Mouse (Mus musculus): Measurements from ENCODE around the gene B4galnt1. TPM values are rescaled to one million over a fixed set of nuclear protein-coding genes. Genes with fewer than 3 reads are reported as not detected.

The B4galnt1 gene
- polyA plus RNA-seq (2016; fragmentation: Nextera tagmentation; extraction: Ambion mirVana): 4.4 and 12.7 TPM in 2 replicates

GRCm38 (mm10) chr10:127164631-127165353 lies at the start of gene B4galnt1:
B4galnt1 (plus strand) TSS chr10:127165225.
- Histone ChIP-seq H3K9me3 (no peaks in the 10 kb centered on the region), H3K27ac (peak within 1 kb of the TSS; percentile 84), H3K27me3 (ENCODE audit: insufficient read depth, poor library complexity, severe bottlenecking) (peaks cover 74% of the 10 kb centered on the region), H3K4me3 (peak within 1 kb of the TSS; percentile 63), H3K36me3 (no peaks in the 10 kb centered on the region), H3K4me1 (replicated peaks) (peaks cover 29% of the 10 kb centered on the region)
- DNase-seq (ENCODE audit: low spot score): peak; percentile 87
- WGBS: 2% methylated on average over 52 of the region's 52 CpGs

- WGBS: 93% methylated on average over 11 of the region's 11 CpGs
- H3K27me3 ChIP-seq (ENCODE audit: insufficient read depth, poor library complexity, severe bottlenecking): no peaks in the 10 kb centered on the region
- H3K9me3 ChIP-seq: no peaks in the 10 kb centered on the region
- H3K4me1 ChIP-seq (replicated peaks): peaks cover 30% of the 10 kb centered on the region
- DNase-seq (ENCODE audit: low spot score): no peak
- H3K36me3 ChIP-seq: peaks cover 59% of the 10 kb centered on the region
- no peak overlapping the region for H3K27ac ChIP-seq
- no peak overlapping the region for H3K4me3 ChIP-seq
These were observed 46.6 kb upstream of the B4galnt1 start for GRCm38 (mm10) chr10:127118470-127118869.

DNA sequence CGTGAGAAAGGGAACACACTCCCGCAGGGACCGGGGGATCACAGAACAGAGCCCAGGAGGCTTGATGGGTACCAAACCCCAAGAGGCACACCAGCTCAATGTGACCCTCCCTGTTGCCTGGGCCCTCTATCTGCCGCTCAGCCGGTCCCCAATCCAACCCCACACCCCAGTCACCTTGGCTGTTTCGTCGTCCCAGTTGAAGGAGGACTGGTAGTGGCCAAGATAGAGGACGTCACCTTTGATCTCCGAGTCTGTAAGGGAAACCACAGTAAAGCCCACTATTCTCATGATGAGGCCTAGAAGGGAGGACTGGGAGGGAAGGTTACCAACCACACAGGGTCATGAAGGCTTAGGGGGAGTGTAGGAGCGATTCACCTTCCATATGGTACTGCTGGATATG lies 45.8 kb upstream of the B4galnt1 start:
- DNase-seq (ENCODE audit: low spot score): no peak
- Histone ChIP-seq H3K36me3 (peaks cover 52% of the 10 kb centered on the region), H3K27ac (no peak overlapping the region), H3K9me3 (no peaks in the 10 kb centered on the region), H3K27me3 (ENCODE audit: insufficient read depth, poor library complexity, severe bottlenecking) (no peaks in the 10 kb centered on the region), H3K4me1 (replicated peaks) (peaks cover 30% of the 10 kb centered on the region), H3K4me3 (no peak overlapping the region)
- WGBS: 94% methylated on average over 10 of the region's 10 CpGs

DNA sequence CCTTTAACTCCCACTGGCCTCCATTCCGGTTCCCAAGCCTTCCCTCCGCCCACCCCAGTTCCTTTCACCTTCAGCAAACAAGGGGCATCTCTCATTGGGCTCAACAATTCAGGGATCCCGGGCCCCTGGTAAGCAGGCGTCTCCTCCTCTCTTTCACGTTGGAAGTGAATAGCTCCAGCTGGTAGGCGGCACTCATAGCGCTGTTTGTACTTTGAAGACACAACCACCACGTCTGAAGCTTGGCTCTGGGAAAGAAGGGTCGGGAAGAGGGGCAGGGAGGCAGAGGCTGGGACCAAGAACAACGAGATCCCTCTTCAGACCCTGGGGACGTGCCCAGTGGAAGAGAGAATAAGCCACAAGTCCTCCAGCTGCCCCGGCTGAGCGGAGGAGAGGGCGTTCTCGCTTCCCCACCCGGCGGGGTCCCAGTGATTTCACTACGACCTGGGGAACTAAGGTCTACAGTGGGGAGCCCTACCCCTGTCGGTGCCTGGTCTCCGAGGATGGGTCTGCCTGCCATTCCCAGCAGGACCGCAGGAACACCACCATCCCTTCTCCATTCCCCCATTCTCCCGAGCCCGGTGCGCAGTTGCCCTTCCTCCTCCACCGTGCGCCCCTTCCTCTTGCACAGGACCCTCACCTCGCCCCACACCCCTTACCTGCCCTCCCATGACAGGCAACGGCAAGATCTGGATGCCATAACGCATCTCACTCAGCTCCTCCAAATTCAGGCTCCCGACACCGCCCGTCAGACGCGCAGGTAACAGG lies 44.5 kb upstream of the B4galnt1 start:
- no peak for DNase-seq (ENCODE audit: low spot score)
- H3K27me3 ChIP-seq (ENCODE audit: insufficient read depth, poor library complexity, severe bottlenecking): no peaks in the 10 kb centered on the region
- H3K9me3 ChIP-seq: no peaks in the 10 kb centered on the region
- peak overlapping the region; percentile 81 for H3K4me3 ChIP-seq
- peak overlapping the region; percentile 85 for H3K27ac ChIP-seq
- 3% methylated on average over 34 of the region's 34 CpGs for WGBS
- peaks cover 41% of the 10 kb centered on the region for H3K36me3 ChIP-seq
- H3K4me1 ChIP-seq (replicated peaks): peaks cover 30% of the 10 kb centered on the region

DNA sequence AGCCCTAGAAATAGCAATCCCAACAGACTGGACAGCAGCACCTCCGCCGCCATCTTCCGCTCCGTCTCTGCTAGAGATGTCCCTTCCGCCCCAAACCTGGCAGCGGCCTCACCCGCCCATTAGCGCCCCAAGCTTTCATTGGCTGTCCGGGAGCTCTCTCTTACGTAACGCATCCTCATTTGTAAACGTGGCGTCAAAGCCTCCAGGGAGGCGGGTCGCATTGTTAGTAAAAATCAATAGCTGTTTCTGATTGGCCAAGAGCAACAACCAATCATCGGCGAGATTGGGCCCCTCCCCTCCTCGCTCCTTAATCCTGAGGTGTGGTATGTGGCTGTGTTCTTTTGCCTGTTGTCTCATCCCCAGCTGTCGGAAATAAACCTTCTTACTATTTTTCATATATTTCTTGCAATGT lies 44.0 kb upstream of the B4galnt1 start, which contains the start of gene Os9:
Os9 (minus strand) TSS at position 66 of the 412 bp plus-strand sequence.
- H3K27ac ChIP-seq: peak within 1 kb of the TSS; percentile 85
- WGBS: under 1% methylated on average over 19 of the region's 19 CpGs
- H3K4me1 ChIP-seq (replicated peaks): peaks cover 30% of the 10 kb centered on the region
- no peaks in the 10 kb centered on the region for H3K9me3 ChIP-seq
- no peaks in the 10 kb centered on the region for H3K27me3 ChIP-seq (ENCODE audit: insufficient read depth, poor library complexity, severe bottlenecking)
- peak; percentile 96 for DNase-seq (ENCODE audit: low spot score)
- H3K36me3 ChIP-seq: peaks cover 35% of the 10 kb centered on the region
- H3K4me3 ChIP-seq: peak within 1 kb of the TSS; percentile 81

DNA sequence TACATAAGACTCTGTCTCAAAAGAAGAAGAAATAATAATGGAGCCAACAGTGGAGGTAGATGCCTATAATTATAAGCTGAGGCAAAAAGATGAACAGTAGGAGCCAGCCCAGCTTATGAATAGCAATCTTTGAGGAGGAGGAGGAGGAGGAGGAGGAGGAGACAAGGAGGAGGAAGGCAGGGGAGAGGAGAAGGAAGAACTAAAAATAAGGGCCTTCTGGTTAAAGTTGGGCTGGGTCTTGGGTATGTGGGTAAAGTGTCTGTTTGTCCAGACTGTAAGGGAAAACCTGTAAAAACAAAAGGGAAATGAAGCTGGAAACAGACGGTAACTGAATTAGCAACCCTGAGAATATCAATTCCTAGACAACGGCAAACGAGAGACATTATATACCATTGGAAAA lies 43.0 kb upstream of the B4galnt1 start:
- Histone ChIP-seq H3K9me3 (no peaks in the 10 kb centered on the region), H3K27me3 (ENCODE audit: insufficient read depth, poor library complexity, severe bottlenecking) (no peaks in the 10 kb centered on the region), H3K4me1 (replicated peaks) (peaks cover 30% of the 10 kb centered on the region), H3K36me3 (peaks cover 27% of the 10 kb centered on the region), H3K27ac (no peak overlapping the region), H3K4me3 (peak overlapping the region; percentile 81; the same call in 1 of the 2 replicates)
- no peak for DNase-seq (ENCODE audit: low spot score)
- 92% methylated on average over 3 of the region's 3 CpGs for WGBS

DNA sequence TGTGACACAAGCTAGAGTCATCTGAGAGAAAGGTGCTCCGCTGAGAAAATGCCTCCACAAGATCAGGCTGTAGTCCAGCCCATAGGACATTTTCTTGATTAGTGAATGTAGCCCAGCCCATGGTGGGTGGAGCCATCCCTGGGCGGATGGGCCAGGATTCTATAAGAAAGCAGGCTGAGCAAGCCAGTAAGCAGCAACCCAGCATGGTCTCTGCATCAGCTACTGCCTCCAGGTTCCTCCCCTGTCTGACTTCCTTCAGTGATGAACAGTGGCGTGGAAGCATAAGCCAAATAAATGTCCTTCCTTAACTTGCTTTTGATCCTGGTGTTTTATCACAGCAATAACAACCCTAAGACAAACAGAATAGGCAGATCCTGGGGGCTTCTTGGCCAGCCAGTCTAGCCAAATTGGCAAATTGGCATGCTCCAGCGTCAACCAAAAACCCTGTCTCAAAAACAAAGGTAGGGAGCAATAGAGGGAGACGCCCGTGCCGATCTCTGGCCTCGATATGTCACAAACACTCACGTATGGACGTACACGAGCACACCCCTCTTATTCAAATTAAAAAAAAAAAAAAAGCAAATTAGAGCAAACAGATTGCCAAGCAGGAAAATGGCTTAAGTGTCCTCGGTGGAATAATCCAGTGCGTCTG lies 42.1 kb upstream of the B4galnt1 start:
- no peaks in the 10 kb centered on the region for H3K27me3 ChIP-seq (ENCODE audit: insufficient read depth, poor library complexity, severe bottlenecking)
- peaks cover 30% of the 10 kb centered on the region for H3K4me1 ChIP-seq (replicated peaks)
- H3K27ac ChIP-seq: peak overlapping the region; percentile 60
- H3K9me3 ChIP-seq: no peaks in the 10 kb centered on the region
- peak; percentile 45 for DNase-seq (ENCODE audit: low spot score)
- peak overlapping the region; percentile 44 for H3K4me3 ChIP-seq
- peaks cover 18% of the 10 kb centered on the region for H3K36me3 ChIP-seq
- 11% methylated on average over 13 of the region's 13 CpGs for WGBS

DNA sequence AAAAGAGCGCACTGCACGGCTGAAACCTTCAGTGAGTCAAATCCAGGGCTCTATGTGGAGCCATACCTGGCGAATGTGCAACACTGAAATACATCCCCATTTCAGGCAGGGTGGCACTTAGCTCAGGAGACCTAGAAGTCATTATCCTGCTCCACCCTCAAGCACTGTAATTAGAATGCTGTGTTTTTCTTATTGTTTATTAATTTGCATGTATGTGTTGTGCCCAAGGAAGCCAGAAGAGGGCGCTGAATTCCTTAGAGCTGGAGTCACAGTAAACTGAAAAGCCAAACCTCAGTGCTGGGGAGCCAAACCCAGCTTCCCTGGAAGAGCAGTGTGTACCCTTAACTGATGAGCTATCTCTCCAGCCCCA lies 41.6 kb upstream of the B4galnt1 start:
- Histone ChIP-seq H3K4me1 (replicated peaks) (peaks cover 30% of the 10 kb centered on the region), H3K27ac (peak overlapping the region; percentile 60), H3K4me3 (peak overlapping the region; percentile 44), H3K36me3 (peaks cover 13% of the 10 kb centered on the region), H3K9me3 (no peaks in the 10 kb centered on the region), H3K27me3 (ENCODE audit: insufficient read depth, poor library complexity, severe bottlenecking) (no peaks in the 10 kb centered on the region)
- WGBS: 10% methylated on average over 4 of the region's 4 CpGs
- DNase-seq (ENCODE audit: low spot score): peak; percentile 62

GRCm38 (mm10) chr10:127125210-127126001 lies 39.6 kb upstream of the B4galnt1 start:
- DNase-seq (ENCODE audit: low spot score): peak; percentile 23

GRCm38 (mm10) chr10:127126579-127126978 lies 38.4 kb upstream of the B4galnt1 start:
- Histone ChIP-seq H3K27me3 (ENCODE audit: insufficient read depth, poor library complexity, severe bottlenecking) (no peaks in the 10 kb centered on the region), H3K36me3 (no peaks in the 10 kb centered on the region), H3K27ac (no peak overlapping the region), H3K4me3 (no peak overlapping the region), H3K4me1 (replicated peaks) (peaks cover 18% of the 10 kb centered on the region), H3K9me3 (no peaks in the 10 kb centered on the region)
- WGBS: 88% methylated on average over 5 of the region's 5 CpGs
- DNase-seq (ENCODE audit: low spot score): no peak

More at GRCm38 (mm10) chr10:127125210-127126001, 39.6 kb upstream of the B4galnt1 start:
- H3K27ac ChIP-seq: no peak overlapping the region
- no peaks in the 10 kb centered on the region for H3K9me3 ChIP-seq
- H3K36me3 ChIP-seq: no peaks in the 10 kb centered on the region
- H3K4me3 ChIP-seq: no peak overlapping the region
- peaks cover 21% of the 10 kb centered on the region for H3K4me1 ChIP-seq (replicated peaks)
- WGBS: 76% methylated on average over 9 of the region's 9 CpGs
- H3K27me3 ChIP-seq (ENCODE audit: insufficient read depth, poor library complexity, severe bottlenecking): no peaks in the 10 kb centered on the region

- 91% methylated on average over 7 of the region's 7 CpGs for WGBS
These were observed 37.2 kb upstream of the B4galnt1 start for GRCm38 (mm10) chr10:127127711-127128279.

DNA sequence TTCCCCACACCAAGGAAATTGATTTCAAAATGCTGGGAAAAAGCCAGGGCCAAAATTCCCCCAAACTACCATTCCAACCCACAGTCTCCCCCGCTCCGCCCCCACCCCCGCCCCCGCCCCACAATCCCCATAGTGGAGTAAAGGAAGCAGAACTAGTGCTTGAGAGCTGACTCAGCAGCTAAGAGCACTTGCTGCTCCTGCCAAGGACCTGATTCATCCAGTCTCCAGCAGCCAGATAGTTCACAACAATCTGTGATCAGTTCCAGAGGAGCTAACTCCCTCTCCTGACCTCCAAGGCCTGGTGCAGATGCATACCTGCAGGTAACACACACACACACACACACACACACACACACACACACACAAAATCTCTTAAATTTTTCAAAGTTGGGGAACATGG lies 35.6 kb upstream of the B4galnt1 start:
- DNase-seq (ENCODE audit: low spot score): no peak
- H3K9me3 ChIP-seq: no peaks in the 10 kb centered on the region
- H3K4me1 ChIP-seq (replicated peaks): no peaks in the 10 kb centered on the region
- whole genome bisulfite sequencing: 73% methylated on average over 4 of the region's 4 CpGs
- no peaks in the 10 kb centered on the region for H3K36me3 ChIP-seq
- H3K4me3 ChIP-seq: no peak overlapping the region
- H3K27me3 ChIP-seq (ENCODE audit: insufficient read depth, poor library complexity, severe bottlenecking): no peaks in the 10 kb centered on the region
- H3K27ac ChIP-seq: no peak overlapping the region

More at GRCm38 (mm10) chr10:127127711-127128279, 37.2 kb upstream of the B4galnt1 start:
- peaks cover 7% of the 10 kb centered on the region for H3K4me1 ChIP-seq (replicated peaks)
- H3K9me3 ChIP-seq: no peaks in the 10 kb centered on the region
- no peaks in the 10 kb centered on the region for H3K27me3 ChIP-seq (ENCODE audit: insufficient read depth, poor library complexity, severe bottlenecking)
- no peaks in the 10 kb centered on the region for H3K36me3 ChIP-seq
- no peak overlapping the region for H3K4me3 ChIP-seq
- no peak overlapping the region for H3K27ac ChIP-seq
- DNase-seq (ENCODE audit: low spot score): no peak
